Mouse (Mus musculus): Measurements from ENCODE around the gene Tmbim1. TPM values are rescaled to one million over a fixed set of nuclear protein-coding genes. Genes with fewer than 3 reads are reported as not detected.
"Not testable (repeated sequence)": the region's sequence is repeated elsewhere in the genome, so short reads cannot be mapped to it uniquely, and the experiment has no call there.

Gene Tmbim1
- 10 to 100 TPM; 28.3 to 28.7 TPM for total RNA-seq (2021)

DNA sequence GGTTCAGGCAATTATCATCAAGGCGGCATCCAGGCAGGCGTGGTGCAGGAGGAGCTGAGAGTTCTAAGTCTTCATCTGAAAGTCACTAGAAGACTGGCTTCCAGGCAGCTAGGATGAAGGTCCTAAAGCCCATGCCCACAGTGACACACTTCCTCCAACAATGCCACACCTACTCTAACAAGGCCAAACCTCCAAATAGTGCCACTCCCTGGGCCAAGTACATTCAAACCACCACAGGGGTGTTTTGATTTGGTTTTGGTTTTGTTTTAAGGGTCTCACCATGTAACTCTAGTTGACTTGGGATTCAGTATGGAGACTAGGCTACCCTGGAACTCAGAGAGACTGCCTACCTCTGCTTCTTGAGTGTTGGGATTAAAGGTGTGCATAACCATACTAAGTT is at the start of gene Tmbim1:
Gene Tmbim1 (minus strand): TSS at position 101 of the 400 bp plus-strand sequence.
- no peak for DNase-seq (ENCODE audit: extremely low spot score in 1 of 2, low spot score in 1 of 2)

DNA sequence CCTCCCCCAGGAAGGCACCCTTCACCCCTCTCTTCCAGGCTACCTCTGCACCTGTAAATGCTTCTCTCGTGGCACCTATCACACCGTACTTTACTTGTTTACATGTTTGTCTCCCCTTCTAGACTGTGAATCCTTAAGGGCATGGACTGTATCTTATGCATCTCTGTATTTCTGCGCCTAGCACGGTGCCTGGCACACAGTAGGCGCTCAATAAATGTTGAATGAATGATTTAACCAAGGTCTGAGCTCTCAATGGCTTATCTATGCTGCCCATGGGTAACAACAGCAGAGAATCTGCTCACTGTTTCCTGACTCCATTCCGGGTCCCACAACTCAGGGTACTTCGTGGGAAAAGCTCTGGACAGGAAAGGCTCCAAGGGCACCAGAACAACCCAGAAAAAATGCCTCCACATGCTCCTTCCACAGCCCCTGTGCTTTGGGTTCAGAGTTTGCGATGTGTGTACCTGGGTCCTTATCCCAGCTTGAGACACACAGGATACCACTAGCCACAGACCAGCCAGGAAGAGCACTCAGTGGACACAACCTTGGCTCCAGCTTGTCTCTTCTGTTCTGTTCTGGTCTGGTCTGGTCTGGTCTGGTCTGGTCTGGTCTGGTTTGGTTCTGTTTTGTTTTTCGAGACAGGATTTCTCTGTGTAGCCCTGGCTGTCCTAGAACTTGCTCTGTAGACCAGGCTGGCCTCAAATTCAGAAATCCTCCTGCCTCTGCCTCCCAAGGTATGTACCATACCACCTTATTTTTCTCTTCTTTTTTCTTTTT is 48.2 kb upstream of the Tmbim1 start:
- no peak for DNase-seq (ENCODE audit: extremely low spot score in 1 of 2, low spot score in 1 of 2)

DNA sequence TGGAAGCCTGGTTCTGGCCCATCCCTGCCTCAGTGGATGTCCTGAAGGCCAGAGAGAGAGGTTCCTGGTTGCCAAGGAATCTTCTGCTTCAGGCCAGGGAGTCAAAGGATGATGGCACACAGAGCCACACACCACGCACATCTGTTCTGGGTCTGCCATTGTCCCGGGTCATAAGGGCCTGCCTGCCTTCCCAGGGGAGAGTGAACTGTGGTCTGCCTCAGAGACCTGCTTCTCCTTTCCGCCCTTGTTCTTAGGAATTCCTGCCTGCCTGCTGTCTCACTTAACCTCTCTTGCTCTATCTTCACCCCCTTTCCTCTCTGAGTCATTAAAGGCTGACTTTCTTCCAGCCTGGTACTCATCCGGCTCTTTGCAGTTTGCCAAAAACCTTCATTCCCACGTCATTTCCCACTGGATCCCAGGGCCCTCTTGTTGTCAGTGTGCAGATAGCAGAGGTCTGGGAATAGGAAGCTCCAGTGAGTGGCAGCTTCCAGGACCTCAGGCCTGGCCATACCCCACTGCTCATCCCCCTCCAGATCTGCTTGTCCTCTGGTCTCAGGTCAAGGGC is 47.2 kb upstream of the Tmbim1 start:
- DNase-seq (ENCODE audit: extremely low spot score in 1 of 2, low spot score in 1 of 2): no peak

DNA sequence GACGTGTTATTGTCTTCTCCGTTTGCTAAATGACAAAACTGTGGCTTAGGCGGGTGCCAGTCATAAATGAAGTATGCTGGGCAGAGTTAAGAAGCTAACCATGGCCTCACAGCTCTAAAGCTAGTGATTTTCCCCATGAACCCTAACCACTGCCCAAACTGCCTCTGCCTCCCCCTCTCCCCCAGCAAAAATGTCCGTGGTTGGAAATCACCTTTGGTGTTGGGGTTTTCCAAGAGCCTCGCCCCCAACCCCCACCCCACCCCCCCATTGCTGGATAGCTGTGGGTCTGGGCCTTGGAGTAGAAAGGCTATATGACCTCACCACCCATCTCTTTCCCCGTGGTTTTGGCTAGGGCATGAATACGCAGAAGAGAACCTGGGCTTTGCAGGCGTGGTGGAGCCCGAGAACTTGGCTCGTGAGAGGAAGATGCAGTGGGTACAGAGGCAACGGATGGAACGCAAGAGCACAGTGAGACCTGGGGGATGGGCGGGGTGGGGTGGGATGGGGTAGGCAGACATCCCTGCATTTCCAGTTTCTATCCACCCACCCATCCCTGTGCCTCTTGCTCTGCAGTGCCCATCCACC is 45.9 kb upstream of the Tmbim1 start:
- no peak for DNase-seq (ENCODE audit: extremely low spot score in 1 of 2, low spot score in 1 of 2)

DNA sequence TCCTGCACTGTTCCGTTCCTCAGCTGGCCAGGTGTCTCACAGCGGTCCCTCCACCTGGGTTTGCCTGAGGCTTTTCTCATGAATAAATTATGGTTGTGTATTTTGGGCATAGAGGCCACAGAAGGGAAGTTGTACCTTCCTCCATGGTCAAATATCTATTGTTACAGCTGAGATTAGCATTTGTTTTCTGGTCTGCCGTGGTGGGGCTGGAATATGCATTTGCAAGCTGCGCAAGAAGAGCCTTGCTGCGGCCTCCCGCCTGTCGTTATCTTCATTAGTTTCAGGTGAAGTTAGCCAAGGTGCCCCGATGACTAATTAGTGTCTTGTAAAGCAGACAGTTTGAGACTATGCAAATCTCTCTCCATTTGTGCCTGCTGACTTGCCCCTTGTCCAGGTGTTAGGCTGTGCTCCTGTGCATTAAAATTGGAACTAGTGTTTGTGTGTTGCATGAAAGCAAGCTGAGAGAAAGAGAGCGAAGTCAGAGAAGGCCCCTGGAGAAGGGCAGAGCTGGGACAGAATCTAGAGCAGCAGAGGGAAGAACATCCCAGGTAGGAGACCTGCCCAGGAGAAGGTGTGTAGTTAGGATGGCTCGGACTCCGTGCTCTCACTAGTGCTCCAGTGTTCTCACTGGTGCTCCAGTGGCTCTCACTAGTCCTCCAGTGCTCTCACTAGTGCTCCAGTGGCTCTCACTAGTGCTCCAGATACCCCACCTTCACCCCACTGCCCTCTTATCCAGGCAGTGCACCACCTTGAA is 38.9 kb upstream of the Tmbim1 start:
- DNase-seq (ENCODE audit: extremely low spot score in 1 of 2, low spot score in 1 of 2): no peak

DNA sequence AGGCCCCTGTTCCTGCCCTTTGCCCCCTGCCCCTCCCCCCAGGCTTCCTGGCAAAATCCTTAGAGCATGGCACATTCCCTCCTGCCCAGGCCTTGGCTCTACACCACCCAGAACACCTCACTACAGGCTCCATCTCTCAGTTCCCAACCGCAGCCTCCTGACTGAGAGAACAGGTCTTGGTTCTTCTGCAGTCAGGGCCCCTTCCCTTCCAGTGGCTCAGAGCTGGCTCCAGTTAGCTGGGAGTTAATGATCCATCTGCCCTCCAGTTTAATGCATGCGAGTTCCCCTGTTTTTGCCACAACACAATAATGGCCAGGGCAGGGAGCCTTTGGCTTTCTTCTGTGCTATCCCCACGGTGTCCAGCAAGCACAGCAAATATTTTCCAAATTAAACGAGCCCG is 37.7 kb upstream of the Tmbim1 start:
- DNase-seq (ENCODE audit: extremely low spot score in 1 of 2, low spot score in 1 of 2): no peak

DNA sequence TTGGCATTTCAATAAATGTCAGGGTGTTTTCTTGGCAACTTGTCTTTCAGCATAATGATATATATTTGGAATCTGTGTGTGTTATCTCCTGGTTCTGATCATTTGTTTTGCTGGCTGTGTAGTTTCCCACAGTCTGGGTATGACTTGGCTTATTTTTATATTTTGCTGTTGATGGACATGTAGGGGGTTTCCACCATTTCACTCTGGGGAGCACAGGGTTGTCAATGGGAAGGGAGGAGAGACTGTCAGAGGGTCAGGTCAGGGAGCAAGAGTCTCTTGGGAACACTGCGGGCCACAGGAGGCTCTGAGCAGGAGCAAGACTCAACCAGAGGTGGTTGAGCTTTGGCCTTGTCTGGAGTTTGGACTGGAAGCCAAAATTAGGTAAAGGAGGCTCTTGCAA is 36.9 kb upstream of the Tmbim1 start:
- no peak for DNase-seq (ENCODE audit: extremely low spot score in 1 of 2, low spot score in 1 of 2)

DNA sequence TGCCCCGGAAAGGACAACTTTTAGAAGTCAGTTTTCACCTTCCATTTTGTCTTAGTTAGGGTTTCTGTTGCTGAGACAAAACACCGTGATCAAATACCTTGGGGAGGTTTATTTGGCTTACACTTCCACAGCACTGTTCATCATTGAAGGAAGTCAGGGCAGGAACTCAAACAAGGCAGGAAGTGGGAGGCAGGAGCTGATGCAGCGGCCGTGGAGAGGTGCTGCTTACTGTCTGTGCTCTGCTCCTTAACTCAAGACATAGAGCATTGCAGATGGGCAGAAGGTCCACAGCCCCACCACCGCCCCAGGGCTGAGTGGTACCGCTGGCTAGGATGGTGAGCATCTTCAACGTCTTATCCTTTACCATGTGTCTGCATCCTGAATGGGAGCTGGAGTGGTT is 36.5 kb upstream of the Tmbim1 start:
- no peak for DNase-seq (ENCODE audit: extremely low spot score in 1 of 2, low spot score in 1 of 2)

DNA sequence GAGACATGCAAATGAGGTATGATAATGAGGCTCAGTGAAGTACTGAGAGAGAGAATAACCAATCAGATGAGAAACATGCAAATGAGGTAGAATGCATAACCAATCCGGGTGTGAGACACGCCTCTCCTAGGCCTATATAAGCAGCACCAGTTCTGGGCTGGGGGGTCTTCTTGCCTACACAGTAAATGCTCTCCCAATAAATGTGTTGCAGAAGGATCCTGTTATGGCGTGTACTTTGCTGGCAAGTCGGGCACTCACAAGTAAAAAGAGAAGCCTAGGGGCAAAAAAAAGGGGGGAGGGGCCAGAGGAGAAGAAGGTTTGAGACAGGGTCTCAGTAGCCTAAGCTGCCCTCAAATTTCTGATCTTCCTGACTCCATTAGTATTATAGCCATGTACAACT is 35.6 kb upstream of the Tmbim1 start:
- DNase-seq (ENCODE audit: extremely low spot score in 1 of 2, low spot score in 1 of 2): not testable (repeated sequence)

DNA sequence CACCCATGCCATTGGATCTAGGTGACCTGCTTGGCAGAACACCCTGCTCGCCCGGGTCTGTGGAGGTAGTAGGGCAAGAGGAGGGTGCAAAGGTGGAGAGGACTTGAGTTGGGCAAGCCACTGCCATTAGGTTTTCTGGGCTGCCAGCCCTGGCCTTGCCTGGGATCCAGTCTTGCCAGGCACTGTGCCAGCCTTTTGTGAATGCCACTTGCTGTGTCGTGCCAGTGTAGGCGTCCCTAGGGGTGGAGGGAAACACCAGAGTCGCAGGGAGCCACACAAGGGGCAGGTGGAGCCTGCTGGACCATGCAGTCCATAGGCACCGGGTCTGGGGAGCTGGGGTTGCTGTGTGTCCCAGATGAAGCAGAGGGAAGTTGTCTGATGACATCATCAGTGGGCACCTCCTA is 34.9 kb upstream of the Tmbim1 start:
- DNase-seq (ENCODE audit: extremely low spot score in 1 of 2, low spot score in 1 of 2): peak; percentile 42 to 65

DNA sequence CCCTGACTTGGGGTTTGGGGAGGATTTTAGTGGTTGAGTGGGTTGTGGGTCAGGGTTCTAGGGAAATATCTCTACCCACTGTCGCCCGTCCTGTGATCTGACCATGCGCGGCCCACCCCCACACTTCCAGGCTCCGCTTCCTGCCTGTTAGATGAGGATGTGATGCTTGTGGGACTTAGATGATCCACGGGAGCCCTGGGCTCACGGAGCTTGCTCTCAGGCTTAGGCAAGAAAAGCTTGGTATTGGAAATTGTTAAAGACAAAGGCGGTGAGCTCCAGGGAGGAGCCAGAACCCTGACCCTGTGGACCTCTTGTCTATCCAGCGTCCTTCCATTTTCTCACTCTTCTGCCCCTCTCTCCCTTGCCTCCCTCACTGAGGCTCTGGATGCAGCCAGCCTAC is 34.5 kb upstream of the Tmbim1 start:
- no peak for DNase-seq (ENCODE audit: extremely low spot score in 1 of 2, low spot score in 1 of 2)

DNA sequence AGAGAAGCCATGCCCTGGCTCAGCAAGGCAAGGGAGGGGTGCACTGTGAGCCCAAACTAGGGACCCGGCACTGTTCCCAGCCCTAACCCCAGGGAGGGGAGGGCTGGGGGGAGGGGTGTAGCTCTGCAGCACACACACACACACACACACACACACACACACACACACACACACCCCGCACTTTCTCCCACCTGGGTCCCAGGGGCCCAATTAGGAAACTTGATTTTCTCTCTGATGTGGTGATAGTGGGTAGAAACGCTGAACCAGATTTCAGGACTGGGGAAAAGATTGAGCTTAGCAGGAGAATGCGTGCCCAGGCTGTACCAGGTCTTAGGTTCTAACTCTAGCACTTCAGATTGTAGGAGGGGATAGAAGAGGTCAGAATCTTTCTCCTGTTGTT is 33.2 kb upstream of the Tmbim1 start:
- no peak for DNase-seq (ENCODE audit: extremely low spot score in 1 of 2, low spot score in 1 of 2)

DNA sequence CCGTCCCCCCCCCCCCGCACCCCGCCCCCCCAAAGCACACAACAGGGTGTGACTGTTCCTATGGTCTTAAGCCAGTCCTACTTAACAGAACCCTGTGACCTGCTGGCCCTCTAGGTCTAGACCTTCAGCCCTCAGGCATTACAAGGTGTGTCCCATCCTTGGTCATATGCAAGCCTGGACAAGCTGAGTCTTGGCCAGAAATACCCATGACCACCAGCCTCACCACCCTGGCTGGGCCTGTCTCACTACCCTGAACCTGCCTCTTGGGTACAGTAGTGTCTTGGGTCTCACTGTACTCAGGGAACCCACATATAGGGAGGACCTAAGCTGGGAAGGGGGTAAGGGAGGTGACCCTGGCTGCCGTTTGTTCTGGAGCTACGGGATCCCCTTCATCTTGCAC is 32.6 kb upstream of the Tmbim1 start:
- no peak for DNase-seq (ENCODE audit: extremely low spot score in 1 of 2, low spot score in 1 of 2)

DNA sequence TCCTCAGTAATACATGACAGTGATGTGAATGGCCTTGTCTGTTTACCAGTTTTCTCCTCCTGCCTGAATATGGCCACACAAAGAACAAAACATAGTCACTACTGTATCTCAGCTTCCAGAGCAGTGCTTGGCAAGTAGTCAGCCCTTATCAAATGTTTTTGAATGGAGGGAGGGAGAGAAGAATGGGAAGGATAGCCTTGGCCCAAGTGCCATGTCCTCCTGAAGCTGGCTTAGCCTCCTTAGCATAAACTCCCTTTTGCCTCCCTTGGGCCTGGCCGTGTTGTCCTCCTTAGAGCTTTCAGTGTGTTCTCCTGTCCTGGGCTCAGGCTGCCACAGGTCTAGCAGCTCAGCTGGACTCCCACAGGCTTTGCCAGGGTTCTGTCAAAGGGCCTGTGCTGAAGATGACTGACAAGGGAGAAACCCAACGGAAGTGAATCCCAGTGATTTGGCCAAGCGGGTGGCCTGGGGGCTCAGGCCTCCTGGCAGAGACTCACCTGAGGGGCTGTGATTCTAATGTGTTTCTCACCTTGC is 31.9 kb upstream of the Tmbim1 start:
- no peak for DNase-seq (ENCODE audit: extremely low spot score in 1 of 2, low spot score in 1 of 2)

DNA sequence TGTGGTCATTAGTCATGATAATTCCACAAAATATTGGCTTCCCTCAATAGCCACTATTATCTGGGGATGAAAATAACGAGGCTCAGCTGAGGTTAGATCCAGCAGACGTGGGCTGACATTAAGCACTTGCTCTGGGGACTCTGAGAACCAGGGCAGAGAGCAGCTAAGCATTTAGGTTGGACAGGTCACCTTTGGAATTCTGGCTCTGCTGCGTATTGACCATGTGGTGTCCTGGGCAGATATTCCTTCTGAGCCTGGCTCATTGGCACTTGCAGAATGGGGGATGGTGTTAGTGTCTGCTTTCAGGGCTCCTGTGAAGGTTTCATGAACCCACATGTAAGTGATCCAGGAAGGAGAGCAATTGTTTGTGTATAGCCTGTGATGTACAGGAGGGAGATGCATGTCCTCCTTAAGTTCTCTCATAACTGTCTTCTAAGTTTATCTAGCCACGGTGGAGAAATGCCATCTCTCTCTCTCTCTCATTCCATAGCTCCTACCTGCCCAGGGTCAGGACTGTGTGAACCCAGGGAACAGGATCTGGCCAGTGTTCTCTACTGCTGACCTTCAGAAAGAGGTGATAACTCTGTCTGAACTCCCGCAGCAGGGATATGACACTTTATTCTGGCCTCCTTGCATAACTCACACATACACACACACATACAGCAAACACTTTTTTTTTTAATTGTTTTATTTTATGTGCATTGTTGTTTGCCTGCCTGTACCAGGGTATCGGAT is 30.2 kb upstream of the Tmbim1 start:
- no peak for DNase-seq (ENCODE audit: extremely low spot score in 1 of 2, low spot score in 1 of 2)

DNA sequence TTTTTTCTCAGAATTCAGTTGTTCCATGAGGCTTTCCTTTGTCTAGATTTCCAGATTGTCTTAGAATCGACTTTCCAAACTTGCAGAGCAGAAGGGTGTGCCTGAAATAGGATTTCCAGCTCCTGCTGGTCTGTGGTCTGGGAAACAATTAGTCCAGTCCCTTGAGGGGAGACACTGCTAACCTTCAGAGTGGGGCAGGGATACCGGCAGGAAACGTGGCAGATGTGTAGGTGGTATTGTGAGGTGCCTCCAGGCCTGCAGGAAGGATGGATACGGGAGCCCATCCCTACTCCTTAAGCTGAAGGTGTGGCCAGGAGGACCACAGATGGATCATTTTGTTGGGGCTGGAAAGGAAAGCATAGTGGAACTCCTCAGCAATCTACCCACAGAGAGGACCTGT is 29.6 kb upstream of the Tmbim1 start:
- no peak for DNase-seq (ENCODE audit: extremely low spot score in 1 of 2, low spot score in 1 of 2)

DNA sequence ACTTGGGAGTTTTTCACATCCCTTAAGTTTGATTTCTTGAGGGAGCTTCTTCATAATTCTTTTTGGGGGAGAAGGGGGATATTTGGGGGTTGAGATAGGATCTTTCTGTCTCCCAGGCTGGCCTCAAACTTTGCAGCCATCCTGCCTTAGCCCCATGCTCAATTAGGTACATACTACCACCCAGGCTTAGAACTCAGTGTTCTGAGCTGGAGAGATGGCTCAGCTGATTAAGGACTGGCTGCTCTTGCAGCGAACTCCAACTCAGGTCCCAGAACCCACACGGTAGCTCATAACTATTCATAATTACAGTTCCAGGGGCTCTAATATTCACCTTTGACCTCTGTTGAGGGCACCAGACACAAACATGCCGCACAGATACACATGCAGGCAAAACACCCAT is 29.2 kb upstream of the Tmbim1 start:
- DNase-seq (ENCODE audit: extremely low spot score in 1 of 2, low spot score in 1 of 2): no peak

DNA sequence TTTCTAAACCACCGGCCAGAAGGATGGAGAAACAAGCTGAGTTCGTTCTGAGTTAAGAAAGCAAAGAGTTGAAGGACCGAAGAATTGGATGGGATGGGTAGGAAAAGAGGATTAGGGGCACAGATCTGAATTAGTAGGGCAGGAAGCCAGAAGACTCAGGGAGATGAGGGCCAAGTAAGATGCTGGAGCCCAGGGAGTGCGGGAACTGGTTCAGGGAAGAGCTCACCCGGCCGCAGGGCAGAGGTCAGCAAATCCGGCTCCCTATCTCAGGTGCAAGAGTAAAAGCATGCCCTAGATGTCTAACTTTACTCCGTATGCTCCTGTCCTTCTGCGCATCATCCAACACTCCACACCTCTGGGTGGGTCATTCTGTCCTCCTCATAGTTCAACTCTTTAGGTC is 27.5 kb upstream of the Tmbim1 start:
- DNase-seq (ENCODE audit: extremely low spot score in 1 of 2, low spot score in 1 of 2): no peak

DNA sequence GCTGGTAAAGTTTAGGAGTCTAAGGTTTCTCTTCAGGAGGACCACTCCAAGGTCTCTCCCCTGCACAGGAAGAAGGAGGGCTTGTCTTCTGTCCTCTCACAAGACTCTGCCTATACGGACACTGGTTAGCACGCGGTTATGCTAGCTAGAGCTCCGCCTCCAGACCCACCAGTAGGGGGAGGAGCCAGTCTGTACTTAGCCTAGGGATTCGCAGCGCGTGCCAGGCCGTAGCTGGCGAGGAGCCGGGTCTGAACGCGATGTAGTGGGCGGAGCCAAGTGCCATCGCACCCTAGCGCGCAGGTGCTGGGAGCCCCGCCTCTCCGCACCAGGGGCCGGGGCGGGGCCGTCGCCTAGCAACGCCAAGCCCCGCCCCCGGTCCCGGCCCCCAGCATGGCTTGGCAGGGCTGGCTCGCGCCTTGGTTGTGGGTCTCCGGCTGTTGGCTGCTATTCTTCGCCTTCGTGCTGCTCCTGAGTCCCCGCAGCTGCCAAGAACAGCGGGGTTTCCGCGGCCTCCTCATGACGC is 26.9 kb upstream of the Tmbim1 start:
- peak; percentile 88 to 93 for DNase-seq (ENCODE audit: extremely low spot score in 1 of 2, low spot score in 1 of 2)

DNA sequence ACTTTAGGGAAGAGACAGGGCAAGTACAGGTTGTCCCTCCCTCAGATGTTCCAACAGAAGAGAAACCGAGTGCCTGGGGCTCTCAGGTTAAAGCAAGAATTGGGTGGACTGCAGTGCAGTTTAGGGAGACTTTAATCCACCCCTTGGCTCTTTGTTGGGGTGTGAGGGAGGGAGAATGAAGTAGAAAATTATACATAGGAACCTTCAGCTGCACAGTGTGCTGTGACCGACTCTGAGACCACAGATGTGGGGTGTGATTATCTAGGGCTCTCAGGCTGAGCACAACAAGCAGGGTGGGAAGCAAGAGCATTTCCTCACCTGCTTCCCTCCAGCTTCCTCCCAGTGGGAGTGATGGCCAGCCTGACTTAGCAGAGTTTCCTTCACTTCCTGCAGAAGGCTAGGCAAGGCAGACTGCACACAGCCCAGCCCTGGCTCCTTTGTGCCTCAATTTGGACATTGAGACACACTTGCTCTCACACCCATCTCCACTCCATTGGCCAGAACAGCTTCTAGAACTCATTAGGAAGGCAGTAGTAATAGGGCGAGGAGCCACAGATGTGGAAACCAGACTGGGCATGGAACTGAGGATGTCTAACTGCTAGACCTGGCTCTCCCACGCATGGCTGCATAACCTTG is 25.7 kb upstream of the Tmbim1 start:
- no peak for DNase-seq (ENCODE audit: extremely low spot score in 1 of 2, low spot score in 1 of 2)
